Mouse (Mus musculus): Measurements from ENCODE around the gene Irf2bp2. TPM values are rescaled to one million over a fixed set of nuclear protein-coding genes. Genes with fewer than 3 reads are reported as not detected.

Gene Irf2bp2
- polyA plus RNA-seq, 1 experiment from 2014 or later, result 7.8 TPM

DNA sequence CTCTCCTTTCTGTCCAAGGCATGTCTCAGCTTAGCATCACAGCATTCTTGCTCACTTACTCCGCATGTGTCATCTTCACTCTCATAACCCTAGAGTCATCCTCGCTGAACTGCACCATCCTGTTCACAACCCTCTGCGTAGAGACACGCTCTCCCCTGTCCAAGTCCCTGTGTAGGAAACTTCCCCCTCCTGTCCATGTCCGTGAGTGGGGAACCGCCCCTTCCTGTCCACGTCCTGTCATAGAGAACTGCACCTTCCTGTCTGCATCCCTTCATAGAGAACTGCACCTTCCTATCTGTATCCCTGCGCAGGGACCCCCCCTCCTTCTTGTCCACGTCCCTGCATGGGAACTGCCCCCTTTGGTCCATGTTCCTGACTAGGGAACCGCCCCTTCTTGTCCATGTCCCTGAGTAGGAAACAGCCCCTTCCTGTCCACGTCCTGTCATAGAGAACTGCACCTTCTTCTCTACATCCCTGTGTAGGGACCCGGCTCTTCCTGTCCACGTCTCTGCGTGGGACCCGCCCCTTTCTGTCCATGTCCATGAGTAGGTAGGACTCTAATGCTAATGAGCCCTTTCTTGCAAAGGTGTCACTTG lies 22.6 kb downstream of the Irf2bp2 start:
- Histone ChIP-seq H3K36me3 (ENCODE audit: control insufficient read depth, insufficient read depth, low read length) (no peaks in the 10 kb centered on the region), H3K4me2 (ENCODE audit: low read length) (no peak overlapping the region), H3K9ac (replicated peaks; ENCODE audit: low read length) (no peak overlapping the region), H3K9me3 (ENCODE audit: control insufficient read depth, low read length) (no peaks in the 10 kb centered on the region), H3K27ac (replicated peaks; ENCODE audit: low read depth, low read length) (no peak overlapping the region), H3K4me3 (replicated peaks; ENCODE audit: low read depth, low read length) (no peak overlapping the region), H3K27me3 (ENCODE audit: control insufficient read depth, insufficient read depth, low read length) (no peaks in the 10 kb centered on the region), H3K4me1 (ENCODE audit: control insufficient read depth, insufficient read depth, low read length) (peaks cover 27% of the 10 kb centered on the region)
- no peak for ATAC-seq (ENCODE audit: low FRiP score, low TSS enrichment)
- 87% methylated on average over 15 of the region's 15 CpGs for WGBS
- no peak for DNase-seq

- ATAC-seq (ENCODE audit: low FRiP score, low TSS enrichment) (no peak), DNase-seq (no peak)
- no peak overlapping the region for H3K4me2 ChIP-seq (ENCODE audit: low read length)
- H3K4me1 ChIP-seq (ENCODE audit: control insufficient read depth, insufficient read depth, low read length), result peaks cover 33% of the 10 kb centered on the region
- no peak overlapping the region for H3K4me3 ChIP-seq (replicated peaks; ENCODE audit: low read depth, low read length)
- no peaks in the 10 kb centered on the region for H3K36me3 ChIP-seq (ENCODE audit: control insufficient read depth, insufficient read depth, low read length)
- 69% methylated on average over 9 of the region's 9 CpGs for WGBS
- H3K27me3 ChIP-seq (ENCODE audit: control insufficient read depth, insufficient read depth, low read length), result no peaks in the 10 kb centered on the region
- no peak overlapping the region for H3K27ac ChIP-seq (replicated peaks; ENCODE audit: low read depth, low read length)
- no peak overlapping the region for H3K9ac ChIP-seq (replicated peaks; ENCODE audit: low read length)
- H3K9me3 ChIP-seq (ENCODE audit: control insufficient read depth, low read length), result no peaks in the 10 kb centered on the region
Measured at GRCm38 (mm10) chr8:126570521-126571040, 23.2 kb downstream of the Irf2bp2 start.

GRCm38 (mm10) chr8:126570046-126570445 lies 23.7 kb downstream of the Irf2bp2 start:
- Histone ChIP-seq H3K4me1 (ENCODE audit: control insufficient read depth, insufficient read depth, low read length) (peaks cover 33% of the 10 kb centered on the region), H3K9me3 (ENCODE audit: control insufficient read depth, low read length) (no peaks in the 10 kb centered on the region), H3K36me3 (ENCODE audit: control insufficient read depth, insufficient read depth, low read length) (no peaks in the 10 kb centered on the region), H3K4me3 (replicated peaks; ENCODE audit: low read depth, low read length) (no peak overlapping the region), H3K27me3 (ENCODE audit: control insufficient read depth, insufficient read depth, low read length) (no peaks in the 10 kb centered on the region), H3K4me2 (ENCODE audit: low read length) (no peak overlapping the region), H3K9ac (replicated peaks; ENCODE audit: low read length) (no peak overlapping the region), H3K27ac (replicated peaks; ENCODE audit: low read depth, low read length) (no peak overlapping the region)
- 14% methylated on average over 3 of the region's 3 CpGs for WGBS
- ATAC-seq (ENCODE audit: low FRiP score, low TSS enrichment) (no peak), DNase-seq (peak; percentile 55)

- DNase-seq, result no peak
- WGBS, result 48% methylated on average over 1 of the region's 1 CpGs
Measured at GRCm38 (mm10) chr8:126569638-126570037, 24.1 kb downstream of the Irf2bp2 start.

DNA sequence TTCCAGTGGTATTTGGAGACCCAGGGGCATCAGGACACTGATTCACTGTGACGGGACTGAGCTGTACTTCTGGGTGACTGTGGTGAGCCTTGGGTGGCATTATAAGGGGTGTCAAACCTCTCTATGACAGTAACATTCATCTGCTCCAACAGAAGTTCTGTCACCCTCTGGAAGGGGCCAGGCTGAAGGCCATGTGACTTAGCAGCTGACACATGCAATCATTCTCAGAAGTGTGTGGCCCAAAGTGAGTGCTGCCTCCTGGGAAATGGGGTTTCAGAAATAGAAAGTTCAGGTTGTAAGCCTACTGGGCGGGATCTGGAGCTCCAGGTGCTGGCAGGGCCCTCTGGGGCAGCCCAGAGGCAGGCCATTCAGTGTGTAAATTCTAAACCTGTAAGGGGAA lies 26.1 kb downstream of the Irf2bp2 start:
- ATAC-seq (ENCODE audit: low FRiP score, low TSS enrichment), result no peak
- no peak overlapping the region for H3K4me3 ChIP-seq (replicated peaks; ENCODE audit: low read depth, low read length)
- peaks cover 33% of the 10 kb centered on the region for H3K4me1 ChIP-seq (ENCODE audit: control insufficient read depth, insufficient read depth, low read length)
- H3K27ac ChIP-seq (replicated peaks; ENCODE audit: low read depth, low read length), result 0 out of 2 replicates have a peak overlapping the region, but pooled peaks have one; percentile 8
- H3K9ac ChIP-seq (replicated peaks; ENCODE audit: low read length), result no peak overlapping the region
- no peak for DNase-seq
- H3K36me3 ChIP-seq (ENCODE audit: control insufficient read depth, insufficient read depth, low read length), result no peaks in the 10 kb centered on the region
- no peak overlapping the region for H3K4me2 ChIP-seq (ENCODE audit: low read length)
- H3K27me3 ChIP-seq (ENCODE audit: control insufficient read depth, insufficient read depth, low read length), result no peaks in the 10 kb centered on the region
- 69% methylated on average over 2 of the region's 2 CpGs for WGBS
- no peaks in the 10 kb centered on the region for H3K9me3 ChIP-seq (ENCODE audit: control insufficient read depth, low read length)

More at GRCm38 (mm10) chr8:126569638-126570037, 24.1 kb downstream of the Irf2bp2 start:
- Histone ChIP-seq H3K9me3 (ENCODE audit: control insufficient read depth, low read length) (no peaks in the 10 kb centered on the region), H3K9ac (replicated peaks; ENCODE audit: low read length) (no peak overlapping the region), H3K36me3 (ENCODE audit: control insufficient read depth, insufficient read depth, low read length) (no peaks in the 10 kb centered on the region), H3K4me1 (ENCODE audit: control insufficient read depth, insufficient read depth, low read length) (peaks cover 33% of the 10 kb centered on the region), H3K4me2 (ENCODE audit: low read length) (no peak overlapping the region), H3K27me3 (ENCODE audit: control insufficient read depth, insufficient read depth, low read length) (no peaks in the 10 kb centered on the region), H3K27ac (replicated peaks; ENCODE audit: low read depth, low read length) (0 out of 2 replicates have a peak overlapping the region, but pooled peaks have one; percentile 13), H3K4me3 (replicated peaks; ENCODE audit: low read depth, low read length) (no peak overlapping the region)
- no peak for ATAC-seq (ENCODE audit: low FRiP score, low TSS enrichment)

DNA sequence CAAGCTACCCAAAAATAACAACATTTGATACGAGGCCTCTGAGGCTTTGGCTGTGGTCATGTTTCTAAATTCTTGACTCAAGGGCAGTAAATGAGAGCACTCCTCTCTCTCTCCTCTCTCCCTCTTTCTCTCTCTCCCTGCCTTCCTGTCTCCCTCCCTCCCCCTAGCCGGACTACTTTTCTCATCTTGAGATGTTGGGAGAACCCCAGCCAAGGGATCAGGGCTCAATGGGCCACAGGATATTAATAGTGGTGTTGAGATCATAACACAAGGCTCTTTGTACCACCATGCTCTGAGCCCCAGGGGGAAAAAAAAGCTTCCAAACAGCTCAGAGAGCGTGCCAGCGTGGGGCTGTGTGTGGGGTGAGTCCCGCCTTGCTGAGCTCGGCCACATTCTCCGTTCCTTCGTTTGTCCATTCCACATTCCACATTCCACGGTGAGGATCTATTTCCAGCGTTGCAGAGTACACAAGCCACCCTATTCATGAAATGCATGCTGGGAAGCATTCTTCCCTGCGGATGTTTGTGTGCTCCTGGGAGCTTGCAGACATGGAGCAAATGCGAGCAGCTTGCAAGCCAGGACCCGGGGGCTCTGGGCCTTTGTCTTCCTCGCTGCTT lies 27.2 kb downstream of the Irf2bp2 start:
- H3K4me3 ChIP-seq (replicated peaks; ENCODE audit: low read depth, low read length), result no peak overlapping the region
- H3K4me1 ChIP-seq (ENCODE audit: control insufficient read depth, insufficient read depth, low read length), result peaks cover 33% of the 10 kb centered on the region
- H3K27me3 ChIP-seq (ENCODE audit: control insufficient read depth, insufficient read depth, low read length), result no peaks in the 10 kb centered on the region
- WGBS, result 6% methylated on average over 14 of the region's 14 CpGs
- H3K36me3 ChIP-seq (ENCODE audit: control insufficient read depth, insufficient read depth, low read length), result no peaks in the 10 kb centered on the region
- H3K4me2 ChIP-seq (ENCODE audit: low read length), result peak overlapping the region; percentile 24; the same call in 1 of the 2 replicates
- H3K27ac ChIP-seq (replicated peaks; ENCODE audit: low read depth, low read length), result peak overlapping the region; percentile 74
- peak overlapping the region; percentile 34; the same call in 1 of the 2 replicates for H3K9ac ChIP-seq (replicated peaks; ENCODE audit: low read length)
- H3K9me3 ChIP-seq (ENCODE audit: control insufficient read depth, low read length), result no peaks in the 10 kb centered on the region
- DNase-seq, result peak; percentile 76
- ATAC-seq (ENCODE audit: low FRiP score, low TSS enrichment), result peak; percentile 55; the same call in 1 of the 2 replicates

GRCm38 (mm10) chr8:126565954-126566445 lies 27.8 kb downstream of the Irf2bp2 start:
- H3K27me3 ChIP-seq (ENCODE audit: control insufficient read depth, insufficient read depth, low read length), result no peaks in the 10 kb centered on the region
- peaks cover 33% of the 10 kb centered on the region for H3K4me1 ChIP-seq (ENCODE audit: control insufficient read depth, insufficient read depth, low read length)
- peak overlapping the region; percentile 74 for H3K27ac ChIP-seq (replicated peaks; ENCODE audit: low read depth, low read length)
- H3K4me2 ChIP-seq (ENCODE audit: low read length), result no peak overlapping the region; the same call in 1 of the 2 replicates
- no peaks in the 10 kb centered on the region for H3K36me3 ChIP-seq (ENCODE audit: control insufficient read depth, insufficient read depth, low read length)
- no peaks in the 10 kb centered on the region for H3K9me3 ChIP-seq (ENCODE audit: control insufficient read depth, low read length)
- DNase-seq (no peak), ATAC-seq (ENCODE audit: low FRiP score, low TSS enrichment) (no peak)
- 60% methylated on average over 6 of the region's 6 CpGs for WGBS
- H3K4me3 ChIP-seq (replicated peaks; ENCODE audit: low read depth, low read length), result no peak overlapping the region
- no peak overlapping the region for H3K9ac ChIP-seq (replicated peaks; ENCODE audit: low read length)

DNA sequence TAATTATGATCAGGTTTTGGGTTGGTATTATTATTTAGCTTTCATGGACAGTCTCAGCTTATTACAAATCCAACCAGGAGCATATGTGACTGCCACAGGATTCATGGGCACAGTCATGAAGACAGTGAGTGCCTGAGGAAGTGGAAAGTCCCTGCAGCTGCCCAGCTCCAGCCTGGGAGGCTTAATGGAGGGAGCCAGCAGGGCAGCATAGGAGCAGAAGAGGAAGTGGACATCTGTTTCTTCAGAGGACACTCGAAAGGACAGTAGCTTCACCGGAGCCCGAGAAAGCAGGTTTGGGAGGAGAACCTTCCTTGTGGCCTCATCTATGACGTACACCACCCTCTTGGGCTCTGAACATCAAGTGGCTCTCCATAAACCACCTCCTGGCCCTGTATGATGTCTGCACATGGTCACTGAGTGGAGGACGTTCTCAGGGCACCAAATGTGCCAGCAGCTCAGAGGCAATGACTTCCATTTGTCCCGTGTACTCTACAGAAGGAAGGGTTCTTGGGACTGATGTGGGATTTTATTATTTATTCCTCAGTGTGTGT lies 28.5 kb downstream of the Irf2bp2 start:
- Histone ChIP-seq H3K9me3 (ENCODE audit: control insufficient read depth, low read length) (no peaks in the 10 kb centered on the region), H3K9ac (replicated peaks; ENCODE audit: low read length) (no peak overlapping the region), H3K27ac (replicated peaks; ENCODE audit: low read depth, low read length) (no peak overlapping the region), H3K4me2 (ENCODE audit: low read length) (no peak overlapping the region), H3K27me3 (ENCODE audit: control insufficient read depth, insufficient read depth, low read length) (no peaks in the 10 kb centered on the region), H3K4me1 (ENCODE audit: control insufficient read depth, insufficient read depth, low read length) (peaks cover 33% of the 10 kb centered on the region), H3K4me3 (replicated peaks; ENCODE audit: low read depth, low read length) (no peak overlapping the region), H3K36me3 (ENCODE audit: control insufficient read depth, insufficient read depth, low read length) (no peaks in the 10 kb centered on the region)
- DNase-seq (no peak), ATAC-seq (ENCODE audit: low FRiP score, low TSS enrichment) (no peak)
- WGBS, result 81% methylated on average over 6 of the region's 6 CpGs
